Mouse (Mus musculus): ENCODE measurements around the gene Elp1. TPM values are rescaled to one million over a fixed set of nuclear protein-coding genes. Genes with fewer than 3 reads are reported as not detected.

Elp1 gene
- 10 to 100 TPM; 62.5 to 63.2 TPM for total RNA-seq (2021)

- intact Hi-C loops (cut with DNase I): no loop called here
- peak; percentile 99 for DNase-seq (ENCODE audit: low spot score in 2 of 2)
Observed at GRCm38 (mm10) chr4:56801907-56802668, at the start of gene Elp1, which contains the start of gene Fam206a. Gene Elp1, minus strand, starts transcription at chr4:56802331. Gene Fam206a, plus strand, starts transcription at chr4:56802345.

GRCm38 (mm10) chr4:56850724-56851123, 48.6 kb upstream of the Elp1 start:
- intact Hi-C loops (cut with DNase I): no loop called here
- no peak for DNase-seq (ENCODE audit: low spot score in 2 of 2)

- intact Hi-C loops (cut with DNase I): no loop called here
- no peak for DNase-seq (ENCODE audit: low spot score in 2 of 2)
Observed at GRCm38 (mm10) chr4:56848044-56848443, 45.9 kb upstream of the Elp1 start.

- intact Hi-C loops (cut with DNase I): no loop called here
Observed at GRCm38 (mm10) chr4:56847400-56847799, 45.3 kb upstream of the Elp1 start.

GRCm38 (mm10) chr4:56845896-56846533, 43.9 kb upstream of the Elp1 start:
- no peak for DNase-seq (ENCODE audit: low spot score in 2 of 2)
- intact Hi-C loops (cut with DNase I): no loop called here

More at GRCm38 (mm10) chr4:56847400-56847799, 45.3 kb upstream of the Elp1 start:
- no peak for DNase-seq (ENCODE audit: low spot score in 2 of 2)

GRCm38 (mm10) chr4:56844911-56845310, 42.8 kb upstream of the Elp1 start:
- intact Hi-C loops (cut with DNase I): no loop called here
- no peak for DNase-seq (ENCODE audit: low spot score in 2 of 2)

- DNase-seq (ENCODE audit: low spot score in 2 of 2): no peak
- intact Hi-C loops (cut with DNase I): no loop called here
Observed at GRCm38 (mm10) chr4:56843963-56844362, 41.8 kb upstream of the Elp1 start.

- DNase-seq (ENCODE audit: low spot score in 2 of 2): no peak
- intact Hi-C loops (cut with DNase I): no loop called here
Observed at GRCm38 (mm10) chr4:56842501-56842900, 40.4 kb upstream of the Elp1 start.

- DNase-seq (ENCODE audit: low spot score in 2 of 2): no peak
- intact Hi-C loops (cut with DNase I): no loop called here
Observed at GRCm38 (mm10) chr4:56840297-56840696, 38.2 kb upstream of the Elp1 start.

GRCm38 (mm10) chr4:56837661-56838060, 35.5 kb upstream of the Elp1 start:
- intact Hi-C loops (cut with DNase I): no loop called here
- no peak for DNase-seq (ENCODE audit: low spot score in 2 of 2)

- intact Hi-C loops (cut with DNase I): no loop called here
- no peak for DNase-seq (ENCODE audit: low spot score in 2 of 2)
Observed at GRCm38 (mm10) chr4:56831998-56832397, 29.9 kb upstream of the Elp1 start.

GRCm38 (mm10) chr4:56831013-56831609, 29.0 kb upstream of the Elp1 start:
- intact Hi-C loops (cut with DNase I): no loop called here
- no peak for DNase-seq (ENCODE audit: low spot score in 2 of 2)

GRCm38 (mm10) chr4:56829511-56829921, 27.4 kb upstream of the Elp1 start:
- DNase-seq (ENCODE audit: low spot score in 2 of 2): no peak
- intact Hi-C loops (cut with DNase I): no loop called here

GRCm38 (mm10) chr4:56828932-56829331, 26.8 kb upstream of the Elp1 start:
- intact Hi-C loops (cut with DNase I): no loop called here
- no peak for DNase-seq (ENCODE audit: low spot score in 2 of 2)

- intact Hi-C loops (cut with DNase I): no loop called here
- DNase-seq (ENCODE audit: low spot score in 2 of 2): no peak
Observed at GRCm38 (mm10) chr4:56824231-56824630, 22.1 kb upstream of the Elp1 start.

- DNase-seq (ENCODE audit: low spot score in 2 of 2): no peak
Observed at GRCm38 (mm10) chr4:56820017-56820550, 18.0 kb upstream of the Elp1 start.

GRCm38 (mm10) chr4:56815131-56815530, 13.0 kb upstream of the Elp1 start:
- DNase-seq (ENCODE audit: low spot score in 2 of 2): no peak
- intact Hi-C loops (cut with DNase I): no loop called here

More at GRCm38 (mm10) chr4:56820017-56820550, 18.0 kb upstream of the Elp1 start:
- intact Hi-C loops (cut with DNase I): no loop called here

GRCm38 (mm10) chr4:56812096-56812495, 10.0 kb upstream of the Elp1 start:
- DNase-seq (ENCODE audit: low spot score in 2 of 2): no peak
- intact Hi-C loops (cut with DNase I): no loop called here

- intact Hi-C loops (cut with DNase I): no loop called here
- no peak for DNase-seq (ENCODE audit: low spot score in 2 of 2)
Observed at GRCm38 (mm10) chr4:56811642-56812041, 9.5 kb upstream of the Elp1 start.

GRCm38 (mm10) chr4:56809050-56809449, 6.9 kb upstream of the Elp1 start:
- intact Hi-C loops (cut with DNase I): no loop called here

More at GRCm38 (mm10) chr4:56809050-56809449, 6.9 kb upstream of the Elp1 start:
- DNase-seq (ENCODE audit: low spot score in 2 of 2): no peak

Measured in left cerebral cortex, postnatal 36 days (tissue).